Mouse (Mus musculus): ENCODE results near the gene Fam19a1. TPM values are rescaled to one million over a fixed set of nuclear protein-coding genes. Genes with fewer than 3 reads are reported as not detected.

Fam19a1 gene
- total and polyA plus RNA-seq, 3 experiments, result 0.49 TPM; not detected in 2

DNA sequence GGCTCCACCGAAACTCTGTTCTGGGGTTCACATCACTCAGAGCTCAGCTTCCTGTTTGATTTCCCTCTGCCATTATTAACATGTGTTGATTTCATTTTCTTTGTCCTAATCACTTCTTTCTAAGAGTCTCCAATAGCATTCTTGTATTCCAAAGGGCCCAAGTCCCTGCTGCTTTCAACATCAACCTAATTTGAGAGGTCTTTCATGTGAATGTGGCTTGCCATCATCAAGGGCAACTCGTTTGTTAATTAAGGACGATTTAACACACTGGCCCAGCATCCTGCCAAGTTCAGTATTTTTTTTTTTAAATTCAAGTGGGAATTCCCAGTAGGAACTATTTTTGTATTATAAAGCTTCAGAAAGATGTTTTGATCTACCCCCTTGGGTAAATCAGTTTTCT lies 263.8 kb downstream of the Fam19a1 start:
- ATAC-seq (ENCODE audit: extremely low read depth, insufficient number of reproducible peaks, low FRiP score, poor library complexity, severe bottlenecking) (no peak), DNase-seq (ENCODE audit: low spot score) (no peak)
- no peaks in the 10 kb centered on the region for H3K4me1 ChIP-seq (ENCODE audit: insufficient read depth, low read depth, low read length)
- no peaks in the 10 kb centered on the region for H3K36me3 ChIP-seq (replicated peaks)
- H3K9me3 ChIP-seq (replicated peaks), result peaks cover 9% of the 10 kb centered on the region
- no peaks in the 10 kb centered on the region for H3K27me3 ChIP-seq (ENCODE audit: insufficient read depth, low read length)
- TF ChIP-seq CTCF (IDR thresholded peaks at IDR 0.05; ENCODE audit: low read depth, low read length) (no peak), POLR2AphosphoS5 (IDR thresholded peaks at IDR 0.05; ENCODE audit: insufficient replicate concordance, low read depth, low read length) (no peak), GATA2 (IDR thresholded peaks at IDR 0.05; ENCODE audit: borderline replicate concordance, low read depth, low read length) (no peak), TAL1 (conservative IDR thresholded peaks at IDR 0.05; ENCODE audit: low read depth, low read length) (no peak), GATA1 (IDR thresholded peaks at IDR 0.05; ENCODE audit: borderline replicate concordance, low read length) (no peak)
- no peak overlapping the region for H3K4me3 ChIP-seq (ENCODE audit: low read depth, low read length)

DNA sequence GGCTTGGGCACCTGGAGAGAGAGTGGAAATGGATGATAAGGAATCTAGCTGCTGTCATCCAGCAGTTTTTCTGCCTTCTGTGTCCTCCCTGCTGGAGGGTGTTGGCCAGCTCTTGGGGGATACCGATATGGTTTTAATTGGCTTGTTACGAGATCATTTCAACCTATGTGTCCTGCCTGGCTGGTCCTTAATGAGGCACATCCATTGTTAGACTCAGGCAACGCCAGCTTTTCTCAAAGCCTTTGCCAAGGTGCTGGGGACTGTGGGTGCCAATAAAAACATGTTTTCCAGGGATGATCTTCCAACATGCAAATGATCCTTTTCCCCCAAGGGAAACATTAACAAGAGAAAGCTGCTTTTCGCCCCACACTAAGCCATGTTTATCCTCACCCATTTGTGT lies 266.3 kb downstream of the Fam19a1 start:
- Histone ChIP-seq H3K36me3 (replicated peaks) (no peaks in the 10 kb centered on the region), H3K9me3 (replicated peaks) (peaks cover 7% of the 10 kb centered on the region), H3K4me3 (ENCODE audit: low read depth, low read length) (no peak overlapping the region), H3K4me1 (ENCODE audit: insufficient read depth, low read depth, low read length) (no peaks in the 10 kb centered on the region), H3K27me3 (ENCODE audit: insufficient read depth, low read length) (no peaks in the 10 kb centered on the region)
- ATAC-seq (ENCODE audit: extremely low read depth, insufficient number of reproducible peaks, low FRiP score, poor library complexity, severe bottlenecking) (no peak), DNase-seq (ENCODE audit: low spot score) (no peak)
- TF ChIP-seq GATA1 (IDR thresholded peaks at IDR 0.05; ENCODE audit: borderline replicate concordance, low read length) (no peak), CTCF (IDR thresholded peaks at IDR 0.05; ENCODE audit: low read depth, low read length) (no peak), POLR2AphosphoS5 (IDR thresholded peaks at IDR 0.05; ENCODE audit: insufficient replicate concordance, low read depth, low read length) (no peak), GATA2 (IDR thresholded peaks at IDR 0.05; ENCODE audit: borderline replicate concordance, low read depth, low read length) (no peak), TAL1 (conservative IDR thresholded peaks at IDR 0.05; ENCODE audit: low read depth, low read length) (no peak)

DNA sequence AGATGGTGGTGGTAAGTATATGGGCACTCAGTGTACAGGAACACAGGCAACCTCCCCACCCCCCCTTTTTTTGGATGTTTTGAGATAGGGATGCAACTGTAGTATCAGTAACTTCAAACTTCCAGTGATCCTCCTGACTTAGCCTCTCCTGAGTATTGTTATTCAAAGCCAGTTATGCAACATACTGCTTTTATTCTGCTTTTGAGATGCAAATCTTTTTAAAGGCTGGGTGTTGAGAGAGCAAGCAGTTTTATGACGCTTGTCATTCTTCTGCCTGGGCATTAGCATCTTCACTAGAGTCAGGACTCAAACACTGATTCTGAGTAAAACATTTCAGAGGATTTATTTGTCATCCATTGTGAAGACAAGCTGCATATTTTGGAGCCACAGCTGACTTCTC lies 271.5 kb downstream of the Fam19a1 start:
- H3K27me3 ChIP-seq (ENCODE audit: insufficient read depth, low read length), result no peaks in the 10 kb centered on the region
- no peaks in the 10 kb centered on the region for H3K4me1 ChIP-seq (ENCODE audit: insufficient read depth, low read depth, low read length)
- no peak for TF ChIP-seq POLR2AphosphoS5 (IDR thresholded peaks at IDR 0.05; ENCODE audit: insufficient replicate concordance, low read depth, low read length)
- TF ChIP-seq TAL1 (conservative IDR thresholded peaks at IDR 0.05; ENCODE audit: low read depth, low read length), result no peak
- no peak for TF ChIP-seq GATA1 (IDR thresholded peaks at IDR 0.05; ENCODE audit: borderline replicate concordance, low read length)
- no peak for TF ChIP-seq CTCF (IDR thresholded peaks at IDR 0.05; ENCODE audit: low read depth, low read length)
- no peak for TF ChIP-seq GATA2 (IDR thresholded peaks at IDR 0.05; ENCODE audit: borderline replicate concordance, low read depth, low read length)
- DNase-seq (ENCODE audit: low spot score) (no peak), ATAC-seq (ENCODE audit: extremely low read depth, insufficient number of reproducible peaks, low FRiP score, poor library complexity, severe bottlenecking) (no peak)
- H3K4me3 ChIP-seq (ENCODE audit: low read depth, low read length), result no peak overlapping the region
- peaks cover 13% of the 10 kb centered on the region for H3K9me3 ChIP-seq (replicated peaks)
- no peaks in the 10 kb centered on the region for H3K36me3 ChIP-seq (replicated peaks)

DNA sequence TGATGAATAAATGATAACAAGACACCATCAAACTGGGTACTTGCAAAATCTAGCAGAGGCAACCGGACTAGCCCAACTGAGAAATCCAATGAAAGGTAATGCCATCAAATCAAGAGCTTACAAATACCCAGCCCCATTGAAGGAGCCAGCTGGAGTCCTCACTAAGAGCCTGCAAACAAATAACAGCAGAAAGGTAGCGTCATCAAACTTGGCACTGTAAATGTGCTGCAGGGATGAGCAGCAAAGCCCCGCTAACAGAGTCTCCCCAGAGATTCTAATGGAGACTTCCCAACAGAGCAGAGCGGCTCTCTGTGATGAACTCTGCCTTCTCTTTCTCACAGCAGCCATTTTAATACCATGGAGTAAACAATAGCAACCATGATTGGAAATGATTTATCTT lies 305.9 kb downstream of the Fam19a1 start:
- TF ChIP-seq GATA2 (IDR thresholded peaks at IDR 0.05; ENCODE audit: borderline replicate concordance, low read depth, low read length), result no peak
- TF ChIP-seq GATA1 (IDR thresholded peaks at IDR 0.05; ENCODE audit: borderline replicate concordance, low read length), result no peak
- H3K36me3 ChIP-seq (replicated peaks), result no peaks in the 10 kb centered on the region
- ATAC-seq (ENCODE audit: extremely low read depth, insufficient number of reproducible peaks, low FRiP score, poor library complexity, severe bottlenecking), result no peak

DNA sequence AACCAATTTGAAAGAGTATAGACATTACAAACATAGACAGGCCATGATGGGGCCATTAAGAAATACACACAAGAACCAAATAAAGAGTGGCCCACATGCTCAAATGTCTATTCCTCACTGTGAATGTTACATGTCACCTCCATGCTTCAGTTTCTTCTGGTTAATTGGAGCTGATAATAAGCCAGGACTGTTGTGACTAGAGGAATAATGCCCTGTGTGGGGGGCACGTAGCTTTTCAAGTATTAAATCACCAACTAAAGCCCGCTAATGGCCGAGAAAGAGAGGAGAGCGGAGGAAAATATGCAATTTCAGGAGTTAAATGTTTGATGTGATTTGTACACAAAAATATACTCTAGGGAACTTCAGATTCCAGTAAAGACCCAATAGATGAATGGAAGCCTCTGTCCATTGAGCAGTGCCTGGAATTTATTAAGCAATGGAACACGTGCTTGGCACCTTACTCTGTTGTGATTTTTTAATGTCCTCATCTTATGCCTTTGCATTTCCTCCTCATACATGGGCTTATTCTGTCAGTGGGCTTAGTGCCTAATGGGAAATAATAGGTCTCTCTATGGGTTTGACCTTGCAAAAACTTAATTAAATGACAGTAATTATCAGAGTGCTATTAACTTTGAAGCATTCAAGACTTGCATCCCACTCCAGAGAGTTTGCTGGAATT lies 306.9 kb downstream of the Fam19a1 start:
- TF ChIP-seq TAL1 (conservative IDR thresholded peaks at IDR 0.05; ENCODE audit: low read depth, low read length), result no peak
- no peak for TF ChIP-seq CTCF (IDR thresholded peaks at IDR 0.05; ENCODE audit: low read depth, low read length)
- no peak for TF ChIP-seq POLR2AphosphoS5 (IDR thresholded peaks at IDR 0.05; ENCODE audit: insufficient replicate concordance, low read depth, low read length)
- TF ChIP-seq GATA1 (IDR thresholded peaks at IDR 0.05; ENCODE audit: borderline replicate concordance, low read length), result no peak
- TF ChIP-seq GATA2 (IDR thresholded peaks at IDR 0.05; ENCODE audit: borderline replicate concordance, low read depth, low read length), result no peak
- Histone ChIP-seq H3K27me3 (ENCODE audit: insufficient read depth, low read length) (no peaks in the 10 kb centered on the region), H3K9me3 (replicated peaks) (peaks cover 7% of the 10 kb centered on the region), H3K36me3 (replicated peaks) (no peaks in the 10 kb centered on the region), H3K4me3 (ENCODE audit: low read depth, low read length) (no peak overlapping the region), H3K4me1 (ENCODE audit: insufficient read depth, low read depth, low read length) (no peaks in the 10 kb centered on the region)
- DNase-seq (ENCODE audit: low spot score) (no peak), ATAC-seq (ENCODE audit: extremely low read depth, insufficient number of reproducible peaks, low FRiP score, poor library complexity, severe bottlenecking) (no peak)

More for the DNA sequence above, 305.9 kb downstream of the Fam19a1 start:
- Histone ChIP-seq H3K9me3 (replicated peaks) (peaks cover 7% of the 10 kb centered on the region), H3K4me3 (ENCODE audit: low read depth, low read length) (no peak overlapping the region), H3K4me1 (ENCODE audit: insufficient read depth, low read depth, low read length) (no peaks in the 10 kb centered on the region), H3K27me3 (ENCODE audit: insufficient read depth, low read length) (no peaks in the 10 kb centered on the region)
- DNase-seq (ENCODE audit: low spot score), result no peak

DNA sequence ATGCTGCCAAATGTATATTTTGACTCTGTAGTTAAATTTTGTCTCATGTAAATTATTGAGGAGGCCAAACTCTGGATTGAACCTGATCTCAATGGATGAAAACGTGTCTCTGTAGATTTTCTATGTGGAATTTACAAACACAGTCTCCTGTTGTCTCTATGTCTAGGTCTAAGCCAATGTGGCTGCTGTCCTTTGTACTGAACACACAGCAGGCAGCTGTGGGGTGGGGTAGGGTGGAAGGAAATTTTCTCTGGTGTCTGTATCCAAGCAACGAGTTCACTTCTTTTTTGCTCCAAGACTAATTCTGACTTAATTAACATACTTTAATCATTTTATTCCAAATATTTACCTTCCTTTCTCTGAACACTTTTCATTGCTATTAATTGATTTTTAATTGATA lies 307.6 kb downstream of the Fam19a1 start:
- no peak for DNase-seq (ENCODE audit: low spot score)
- ATAC-seq (ENCODE audit: extremely low read depth, insufficient number of reproducible peaks, low FRiP score, poor library complexity, severe bottlenecking), result no peak
- TF ChIP-seq TAL1 (conservative IDR thresholded peaks at IDR 0.05; ENCODE audit: low read depth, low read length) (no peak), POLR2AphosphoS5 (IDR thresholded peaks at IDR 0.05; ENCODE audit: insufficient replicate concordance, low read depth, low read length) (no peak), GATA2 (IDR thresholded peaks at IDR 0.05; ENCODE audit: borderline replicate concordance, low read depth, low read length) (no peak), CTCF (IDR thresholded peaks at IDR 0.05; ENCODE audit: low read depth, low read length) (no peak), GATA1 (IDR thresholded peaks at IDR 0.05; ENCODE audit: borderline replicate concordance, low read length) (no peak)

More for the DNA sequence above, 307.6 kb downstream of the Fam19a1 start:
- H3K36me3 ChIP-seq (replicated peaks), result no peaks in the 10 kb centered on the region
- H3K27me3 ChIP-seq (ENCODE audit: insufficient read depth, low read length), result no peaks in the 10 kb centered on the region
- H3K4me1 ChIP-seq (ENCODE audit: insufficient read depth, low read depth, low read length), result no peaks in the 10 kb centered on the region
- H3K9me3 ChIP-seq (replicated peaks), result peaks cover 7% of the 10 kb centered on the region
- H3K4me3 ChIP-seq (ENCODE audit: low read depth, low read length), result no peak overlapping the region

Data from G1E (cell line).